Mouse (Mus musculus) gastrocnemius, postnatal 36 days (tissue): ENCODE data around the gene Methig1. TPM values are rescaled to one million over a fixed set of nuclear protein-coding genes. Genes with fewer than 3 reads are reported as not detected.
"Not testable (repeated sequence)": the region's sequence is repeated elsewhere in the genome, so short reads cannot be mapped to it uniquely, and the experiment has no call there.

Experiments used
- DNase-seq, 2 experiments: peaks; one replicate each; pipeline ENCODE4 v3.0.0; 2022
- intact Hi-C: fragments of 180-260 bp; cut with DNase I; formaldehyde crosslinking; loops from one replicate; pipeline ENCODE4 v1.15.1; 2025
- total RNA-seq, 2 experiments: library from RNA; stranded (reverse); gene quantifications; 2 replicates each; pipeline ENCODE4 v1.2.3; 2021

The Methig1 gene
- total RNA-seq, 2 experiments from 2014 or later = not detected

GRCm38 (mm10) chr15:100334629-100335028 lies 18.3 kb upstream of the Methig1 start, which contains the start of gene Mettl7a3:
Gene Mettl7a3, plus strand, starts transcription at chr15:100334929.
- intact Hi-C loops = no loop called here
- no peak for DNase-seq

GRCm38 (mm10) chr15:100337328-100337727 lies 15.6 kb upstream of the Methig1 start:
- intact Hi-C loops, DNase-seq: not testable (repeated sequence)

- intact Hi-C loops = not testable (repeated sequence)
These were observed 15.1 kb upstream of the Methig1 start for GRCm38 (mm10) chr15:100337847-100338246.

GRCm38 (mm10) chr15:100341314-100341980 lies 11.5 kb upstream of the Methig1 start:
- intact Hi-C loops, DNase-seq: not testable (repeated sequence)

More at GRCm38 (mm10) chr15:100337847-100338246, 15.1 kb upstream of the Methig1 start:
- DNase-seq = peak in 1 of 2 experiments; percentile 49

- no peak for DNase-seq
- intact Hi-C loops = no loop called here
These were observed 7.5 kb upstream of the Methig1 start for GRCm38 (mm10) chr15:100345484-100345883.

GRCm38 (mm10) chr15:100346761-100347160 lies 6.2 kb upstream of the Methig1 start:
- intact Hi-C loops = no loop called here
- no peak for DNase-seq

GRCm38 (mm10) chr15:100349496-100349895 lies 3.5 kb upstream of the Methig1 start:
- intact Hi-C loops = no loop called here

GRCm38 (mm10) chr15:100351501-100352060 lies 1.4 kb upstream of the Methig1 start:
- no peak for DNase-seq
- intact Hi-C loops = no loop called here

More at GRCm38 (mm10) chr15:100349496-100349895, 3.5 kb upstream of the Methig1 start:
- no peak for DNase-seq

GRCm38 (mm10) chr15:100353399-100353798 lies 450 bp downstream of the Methig1 start:
- DNase-seq, intact Hi-C loops: not testable (repeated sequence)

- intact Hi-C loops = no loop called here
These were observed 2.9 kb downstream of the Methig1 start for GRCm38 (mm10) chr15:100355876-100356275.

GRCm38 (mm10) chr15:100364242-100364641 lies 11.3 kb downstream of the Methig1 start, which contains the start of gene Higd1c:
Gene Higd1c, plus strand, starts transcription at chr15:100364542.
- intact Hi-C loops = no loop called here

More at GRCm38 (mm10) chr15:100355876-100356275, 2.9 kb downstream of the Methig1 start:
- DNase-seq = no peak

GRCm38 (mm10) chr15:100365967-100366366 lies 13.0 kb downstream of the Methig1 start:
- DNase-seq, intact Hi-C loops: not testable (repeated sequence)

More at GRCm38 (mm10) chr15:100364242-100364641, 11.3 kb downstream of the Methig1 start, which contains the start of gene Higd1c:
- no peak for DNase-seq

GRCm38 (mm10) chr15:100367119-100367518 lies 14.2 kb downstream of the Methig1 start:
- intact Hi-C loops = no loop called here
- no peak for DNase-seq

GRCm38 (mm10) chr15:100375066-100375465 lies 22.1 kb downstream of the Methig1 start:
- intact Hi-C loops = no loop called here
- DNase-seq = peak in 1 of 2 experiments; percentile 57

GRCm38 (mm10) chr15:100377847-100378505 lies 25.0 kb downstream of the Methig1 start:
- intact Hi-C loops, DNase-seq: not testable (repeated sequence)

GRCm38 (mm10) chr15:100379658-100380057 lies 26.7 kb downstream of the Methig1 start:
- no peak for DNase-seq
- intact Hi-C loops = no loop called here

GRCm38 (mm10) chr15:100380104-100380503 lies 27.2 kb downstream of the Methig1 start:
- intact Hi-C loops = no loop called here

GRCm38 (mm10) chr15:100385705-100386104 lies 32.8 kb downstream of the Methig1 start:
- no peak for DNase-seq
- intact Hi-C loops = no loop called here

More at GRCm38 (mm10) chr15:100380104-100380503, 27.2 kb downstream of the Methig1 start:
- no peak for DNase-seq

- no peak for DNase-seq
- intact Hi-C loops = no loop called here
These were observed 34.7 kb downstream of the Methig1 start for GRCm38 (mm10) chr15:100387544-100388223.

- DNase-seq = no peak
- intact Hi-C loops = no loop called here
These were observed 35.4 kb downstream of the Methig1 start for GRCm38 (mm10) chr15:100388224-100388835.
